Mouse (Mus musculus): ENCODE measurements around the gene Fam167b. TPM values are rescaled to one million over a fixed set of nuclear protein-coding genes. Genes with fewer than 3 reads are reported as not detected.
"Not testable (repeated sequence)": the region's sequence is repeated elsewhere in the genome, so short reads cannot be mapped to it uniquely, and the experiment has no call there.

Gene Fam167b
- polyA plus RNA-seq, 1 experiment from 2014 or later, result 0.26 TPM

DNA sequence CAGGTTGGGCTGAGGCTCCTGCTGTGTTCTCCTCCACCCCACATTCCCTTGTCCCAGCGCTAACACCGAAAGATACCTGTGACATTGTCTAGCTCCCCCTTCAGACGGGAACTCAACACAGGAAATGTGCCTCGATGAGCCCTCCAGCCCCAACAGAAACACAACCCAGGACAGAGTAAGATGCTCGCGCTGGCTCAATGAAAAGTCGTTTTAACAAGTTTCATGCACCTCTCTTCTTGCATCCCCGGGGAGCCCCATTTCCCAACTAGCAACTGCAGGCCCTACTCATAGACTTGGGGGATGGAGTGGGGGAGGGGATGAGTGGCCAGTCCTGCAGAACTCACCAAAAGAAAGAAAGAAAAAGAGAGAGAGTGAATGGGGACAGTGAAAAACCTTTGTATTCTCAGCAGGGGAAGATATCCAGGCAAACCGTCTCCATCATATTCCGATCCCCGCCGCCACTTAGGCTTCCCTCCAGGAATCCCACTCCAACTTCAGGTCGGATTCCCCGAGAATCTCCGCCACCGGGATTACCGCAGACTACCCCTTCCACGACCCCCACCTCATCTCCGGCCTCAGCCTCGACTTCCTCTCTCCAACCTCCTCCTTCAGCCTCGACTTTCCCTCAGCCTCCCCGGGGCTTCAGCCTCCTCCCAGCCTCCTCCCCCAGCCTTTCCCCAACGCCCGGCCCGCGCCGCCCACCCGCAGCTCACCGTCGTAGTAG lies 36.3 kb downstream of the Fam167b start:
- Histone ChIP-seq H3K27ac (ENCODE audit: low read length) (peak overlapping the region; percentile 68), H3K4me2 (ENCODE audit: low read length) (peak overlapping the region; percentile 75), H3K27me3 (ENCODE audit: control insufficient read depth, insufficient read depth, low read depth, low read length) (no peaks in the 10 kb centered on the region), H3K4me3 (ENCODE audit: low read depth, low read length) (peak overlapping the region; percentile 71), H3K9me3 (replicated peaks; ENCODE audit: control insufficient read depth, low read length, poor library complexity, severe bottlenecking) (no peaks in the 10 kb centered on the region), H3K9ac (ENCODE audit: low read depth, low read length) (peak overlapping the region; percentile 79), H3K36me3 (ENCODE audit: control insufficient read depth, insufficient read depth, low read length) (no peaks in the 10 kb centered on the region), H3K4me1 (ENCODE audit: control insufficient read depth, insufficient read depth, low read length) (peaks cover 7% of the 10 kb centered on the region; the same call in 1 of the 2 replicates)
- under 1% methylated on average over 30 of the region's 30 CpGs for WGBS
- no peak; the same call in 1 of the 2 replicates for ATAC-seq

DNA sequence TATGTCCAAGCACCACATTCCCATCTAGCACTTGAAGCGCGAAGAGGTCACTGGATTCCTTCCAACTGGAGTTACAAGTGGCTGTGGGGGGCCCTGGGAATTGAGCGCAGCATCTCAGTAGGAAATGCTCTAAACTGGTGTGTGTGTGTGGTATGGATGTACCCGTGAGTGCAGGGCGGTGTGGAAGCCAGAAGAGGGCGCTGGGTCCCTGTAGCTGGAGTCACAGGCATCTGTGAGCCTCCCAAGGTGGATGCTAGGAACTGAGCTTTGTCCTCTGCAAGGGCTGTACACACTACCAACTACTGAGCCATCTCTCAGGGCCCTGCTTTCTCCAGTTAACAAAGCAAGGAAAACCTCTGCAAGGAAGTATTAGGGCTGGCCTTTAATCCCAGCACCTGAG lies 38.3 kb downstream of the Fam167b start:
- no peak for ATAC-seq
- Histone ChIP-seq H3K27ac (ENCODE audit: low read length) (no peak overlapping the region), H3K4me1 (ENCODE audit: control insufficient read depth, insufficient read depth, low read length) (peaks cover 7% of the 10 kb centered on the region; the same call in 1 of the 2 replicates), H3K4me2 (ENCODE audit: low read length) (no peak overlapping the region), H3K9me3 (replicated peaks; ENCODE audit: control insufficient read depth, low read length, poor library complexity, severe bottlenecking) (no peaks in the 10 kb centered on the region), H3K27me3 (ENCODE audit: control insufficient read depth, insufficient read depth, low read depth, low read length) (no peaks in the 10 kb centered on the region), H3K4me3 (ENCODE audit: low read depth, low read length) (no peak overlapping the region), H3K36me3 (ENCODE audit: control insufficient read depth, insufficient read depth, low read length) (no peaks in the 10 kb centered on the region), H3K9ac (ENCODE audit: low read depth, low read length) (no peak overlapping the region)
- 94% methylated on average over 6 of the region's 6 CpGs for WGBS

DNA sequence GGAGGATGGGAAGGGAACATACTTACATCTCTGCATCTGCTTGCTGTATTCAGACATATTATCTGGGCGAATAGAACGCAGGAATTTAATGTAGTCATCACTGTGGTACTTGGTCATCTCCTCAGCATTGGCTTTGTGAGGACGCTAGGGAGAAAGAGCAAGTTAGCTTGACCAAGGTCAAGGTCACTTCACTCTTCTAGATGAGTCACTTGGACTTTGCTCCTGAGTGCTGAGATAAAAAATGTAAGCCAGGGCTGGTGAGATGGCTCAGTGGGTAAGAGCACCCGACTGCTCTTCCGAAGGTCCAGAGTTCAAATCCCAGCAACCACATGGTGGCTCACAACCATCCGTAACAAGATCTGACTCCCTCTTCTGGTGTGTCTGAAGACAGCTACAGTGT lies 49.4 kb downstream of the Fam167b start:
- H3K4me1 ChIP-seq (ENCODE audit: control insufficient read depth, insufficient read depth, low read length); ATAC-seq; H3K27ac ChIP-seq (ENCODE audit: low read length); H3K9me3 ChIP-seq (replicated peaks; ENCODE audit: control insufficient read depth, low read length, poor library complexity, severe bottlenecking); H3K4me2 ChIP-seq (ENCODE audit: low read length); H3K4me3 ChIP-seq (ENCODE audit: low read depth, low read length); H3K9ac ChIP-seq (ENCODE audit: low read depth, low read length); H3K27me3 ChIP-seq (ENCODE audit: control insufficient read depth, insufficient read depth, low read depth, low read length): not testable (repeated sequence)
- peaks cover 20% of the 10 kb centered on the region for H3K36me3 ChIP-seq (ENCODE audit: control insufficient read depth, insufficient read depth, low read length)
- 95% methylated on average over 5 of the region's 6 CpGs for WGBS

Small RNA genes lying within 50 kb of the gene (microRNA-seq; reads per million reads assigned to microRNA genes)
- not detected for gene Mir8119

Other genes starting within 250 kb of the Fam167b start
- gene Rbbp4, start 243.2 kb downstream of the Fam167b start, polyA plus RNA-seq (2015; fragmentation: Nextera tagmentation; extraction: Ambion mirVana), result 267 and 295 TPM in 2 replicates
- 15.1 and 17.7 TPM in 2 replicates for gene Zbtb8os, start 242.9 kb downstream of the Fam167b start, polyA plus RNA-seq (2015; fragmentation: Nextera tagmentation; extraction: Ambion mirVana)
- 23.2 and 23.4 TPM in 2 replicates for gene Zbtb8a, start 200.4 kb downstream of the Fam167b start, polyA plus RNA-seq (2015; fragmentation: Nextera tagmentation; extraction: Ambion mirVana)
- gene Zbtb8b, start 137.7 kb downstream of the Fam167b start, polyA plus RNA-seq (2015; fragmentation: Nextera tagmentation; extraction: Ambion mirVana), result 19.1 and 19.6 TPM in 2 replicates
- gene Bsdc1, start 117.0 kb downstream of the Fam167b start, polyA plus RNA-seq (2015; fragmentation: Nextera tagmentation; extraction: Ambion mirVana), result 31.5 and 34.7 TPM in 2 replicates
- 1.2 TPM in 2 replicates for gene Tssk3, start 87.5 kb downstream of the Fam167b start, polyA plus RNA-seq (2015; fragmentation: Nextera tagmentation; extraction: Ambion mirVana)
- gene Fam229a, start 87.4 kb downstream of the Fam167b start, polyA plus RNA-seq (2015; fragmentation: Nextera tagmentation; extraction: Ambion mirVana), result 0.56 and 0.94 TPM in 2 replicates
- 1,543 and 1,683 TPM in 2 replicates for gene Marcksl1, start 65.0 kb downstream of the Fam167b start, polyA plus RNA-seq (2015; fragmentation: Nextera tagmentation; extraction: Ambion mirVana)
- 74.7 and 83.2 TPM in 2 replicates for gene Hdac1, start 35.8 kb downstream of the Fam167b start, polyA plus RNA-seq (2015; fragmentation: Nextera tagmentation; extraction: Ambion mirVana)
- gene Lck, start 4.9 kb downstream of the Fam167b start, polyA plus RNA-seq (2015; fragmentation: Nextera tagmentation; extraction: Ambion mirVana), result 15.4 and 16.2 TPM in 2 replicates
- 187 and 198 TPM in 2 replicates for gene Eif3i, start 22.1 kb upstream of the Fam167b start, polyA plus RNA-seq (2015; fragmentation: Nextera tagmentation; extraction: Ambion mirVana)
- 177 and 180 TPM in 2 replicates for gene Tmem234, start 22.1 kb upstream of the Fam167b start, polyA plus RNA-seq (2015; fragmentation: Nextera tagmentation; extraction: Ambion mirVana)
- 3.5 and 4.1 TPM in 2 replicates for gene Dcdc2b, start 35.7 kb upstream of the Fam167b start, polyA plus RNA-seq (2015; fragmentation: Nextera tagmentation; extraction: Ambion mirVana)
- 28.0 and 33.1 TPM in 2 replicates for gene Iqcc, start 40.5 kb upstream of the Fam167b start, polyA plus RNA-seq (2015; fragmentation: Nextera tagmentation; extraction: Ambion mirVana)
- 172 and 183 TPM in 2 replicates for gene Ccdc28b, start 45.4 kb upstream of the Fam167b start, polyA plus RNA-seq (2015; fragmentation: Nextera tagmentation; extraction: Ambion mirVana)
- gene Txlna, start 62.5 kb upstream of the Fam167b start, polyA plus RNA-seq (2015; fragmentation: Nextera tagmentation; extraction: Ambion mirVana), result 42.5 and 49.8 TPM in 2 replicates
- gene Kpna6, start 94.2 kb upstream of the Fam167b start, polyA plus RNA-seq (2015; fragmentation: Nextera tagmentation; extraction: Ambion mirVana), result 18.6 and 19.3 TPM in 2 replicates
- 16.8 and 18.2 TPM in 2 replicates for gene Tmem39b, start 118.3 kb upstream of the Fam167b start, polyA plus RNA-seq (2015; fragmentation: Nextera tagmentation; extraction: Ambion mirVana)
- gene Khdrbs1, start 163.8 kb upstream of the Fam167b start, polyA plus RNA-seq (2015; fragmentation: Nextera tagmentation; extraction: Ambion mirVana), result 116 and 132 TPM in 2 replicates
- gene Ptp4a2, start 232.7 kb upstream of the Fam167b start, polyA plus RNA-seq (2015; fragmentation: Nextera tagmentation; extraction: Ambion mirVana), result 222 and 255 TPM in 2 replicates

Measured in midbrain, embryonic 16.5 days (tissue).